Mouse (Mus musculus): ENCODE data around the gene Aacs.
A peak's percentile ranks its signal among the peaks of the same experiment; 100 is the strongest.
"Not testable (repeated sequence)": the region's sequence is repeated elsewhere in the genome, so short reads cannot be mapped to it uniquely, and the experiment has no call there.

The Aacs gene

GRCm38 (mm10) chr5:125465701-125466106 is 9.9 kb upstream of the Aacs start:
- DNase-seq (ENCODE audit: extremely low spot score) = peak; percentile 96

GRCm38 (mm10) chr5:125466483-125466882 is 9.1 kb upstream of the Aacs start:
- DNase-seq (ENCODE audit: extremely low spot score) = no peak

DNA sequence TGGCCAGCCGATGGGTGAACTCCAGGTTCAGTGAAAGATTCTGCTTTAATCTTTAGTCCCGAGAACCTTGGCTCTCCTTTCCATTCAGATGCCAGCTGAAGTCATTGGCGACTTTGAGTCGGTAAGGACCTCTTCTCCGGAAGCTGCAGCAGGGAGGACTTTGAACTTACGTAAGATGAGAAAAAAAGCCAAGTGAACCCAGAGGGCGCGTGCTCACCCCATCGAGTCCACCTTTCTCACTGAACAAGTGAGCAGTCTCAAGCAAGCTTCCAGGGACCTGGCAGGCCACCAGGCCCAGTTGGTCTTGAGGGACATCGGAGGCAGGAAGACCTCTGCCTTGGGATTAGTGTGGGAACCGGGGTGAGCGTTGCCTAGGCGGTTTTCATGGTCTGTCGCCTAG is 8.4 kb upstream of the Aacs start:
- DNase-seq (ENCODE audit: extremely low spot score) = no peak

- no peak for DNase-seq (ENCODE audit: extremely low spot score)
Observed at GRCm38 (mm10) chr5:125470713-125471112, 4.9 kb upstream of the Aacs start.

DNA sequence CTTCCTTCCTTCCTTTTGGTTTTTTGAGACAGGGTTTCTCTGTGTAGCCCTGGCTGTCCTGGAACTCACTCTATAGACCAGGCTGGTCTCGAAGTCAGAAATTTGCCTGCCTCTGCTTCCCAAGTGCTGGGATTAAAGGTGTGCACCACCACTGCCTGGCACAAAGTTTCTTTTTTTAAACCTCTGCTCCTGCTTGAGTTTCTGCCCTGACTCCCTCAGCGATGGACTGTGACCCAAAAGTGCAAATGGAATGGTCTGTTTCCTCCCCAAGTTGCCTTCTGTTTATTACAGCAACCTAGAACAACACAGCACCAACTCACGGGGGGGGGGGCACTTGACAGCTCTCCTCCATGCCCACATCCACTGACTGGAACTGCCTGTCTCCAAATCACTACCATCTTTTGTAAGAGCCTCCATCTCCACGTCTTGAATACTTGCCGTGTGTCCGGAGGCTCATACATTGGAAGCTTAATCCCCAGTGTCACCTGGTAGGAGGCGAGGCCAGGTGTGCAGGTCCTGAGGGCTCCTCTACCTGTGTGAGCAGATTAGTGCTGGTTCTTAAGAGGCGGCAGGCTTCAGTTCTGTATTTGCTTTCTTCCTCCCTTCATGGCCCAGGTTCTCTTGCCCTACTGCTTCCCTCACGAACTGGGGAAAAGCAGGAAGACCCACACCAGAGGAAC is 2.7 kb upstream of the Aacs start:
- no peak for DNase-seq (ENCODE audit: extremely low spot score)

DNA sequence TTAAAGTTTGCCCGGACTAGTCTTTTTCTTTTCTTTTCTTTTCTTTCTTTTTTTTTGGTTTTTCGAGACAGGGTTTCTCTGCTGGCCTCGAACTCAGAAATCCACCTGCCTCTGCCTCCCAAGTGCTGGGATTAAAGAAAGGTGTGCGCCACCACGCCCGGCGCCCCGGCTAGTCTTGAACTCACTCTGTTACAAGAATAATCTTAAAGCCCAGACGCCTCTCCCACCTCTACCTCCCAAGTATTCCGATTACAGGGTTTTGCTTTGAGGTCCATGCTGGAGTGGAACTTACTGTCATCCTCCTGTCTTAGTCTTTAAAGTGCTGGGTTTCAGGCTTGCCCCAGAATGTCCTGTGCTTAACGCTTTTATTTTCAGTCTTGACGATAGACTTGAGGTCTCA is 584 bp upstream of the Aacs start:
- DNase-seq (ENCODE audit: extremely low spot score) = no peak

DNA sequence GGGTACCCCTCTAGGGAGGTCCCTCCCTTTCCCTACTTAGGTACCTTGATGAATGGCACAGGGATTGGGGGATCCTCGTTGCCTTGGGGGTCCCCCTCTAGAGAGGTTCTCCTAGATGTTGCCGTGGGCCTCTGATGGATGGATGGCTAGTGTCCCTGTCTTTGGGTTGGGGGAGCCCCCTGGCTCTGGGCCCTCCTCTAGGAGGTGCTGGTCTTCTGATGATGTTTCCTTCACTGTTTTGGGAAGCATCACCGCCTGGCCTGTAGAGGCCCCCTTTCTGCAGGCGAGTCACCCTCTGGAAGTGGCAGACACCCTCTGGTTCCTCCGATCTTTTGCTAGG is 642 bp downstream of the Aacs start:
- DNase-seq (ENCODE audit: extremely low spot score) = no peak

GRCm38 (mm10) chr5:125476799-125477198 is 1.2 kb downstream of the Aacs start:
- no peak for DNase-seq (ENCODE audit: extremely low spot score)

GRCm38 (mm10) chr5:125477533-125477932 is 1.9 kb downstream of the Aacs start:
- DNase-seq (ENCODE audit: extremely low spot score) = no peak

- DNase-seq (ENCODE audit: extremely low spot score) = no peak
Observed at GRCm38 (mm10) chr5:125478037-125478436, 2.4 kb downstream of the Aacs start.

- DNase-seq (ENCODE audit: extremely low spot score) = no peak
Observed at GRCm38 (mm10) chr5:125479376-125479775, 3.8 kb downstream of the Aacs start.

- DNase-seq (ENCODE audit: extremely low spot score) = no peak
Observed at GRCm38 (mm10) chr5:125480434-125481231, 5.0 kb downstream of the Aacs start.

- no peak for DNase-seq (ENCODE audit: extremely low spot score)
Observed at GRCm38 (mm10) chr5:125482474-125482873, 6.9 kb downstream of the Aacs start.

DNA sequence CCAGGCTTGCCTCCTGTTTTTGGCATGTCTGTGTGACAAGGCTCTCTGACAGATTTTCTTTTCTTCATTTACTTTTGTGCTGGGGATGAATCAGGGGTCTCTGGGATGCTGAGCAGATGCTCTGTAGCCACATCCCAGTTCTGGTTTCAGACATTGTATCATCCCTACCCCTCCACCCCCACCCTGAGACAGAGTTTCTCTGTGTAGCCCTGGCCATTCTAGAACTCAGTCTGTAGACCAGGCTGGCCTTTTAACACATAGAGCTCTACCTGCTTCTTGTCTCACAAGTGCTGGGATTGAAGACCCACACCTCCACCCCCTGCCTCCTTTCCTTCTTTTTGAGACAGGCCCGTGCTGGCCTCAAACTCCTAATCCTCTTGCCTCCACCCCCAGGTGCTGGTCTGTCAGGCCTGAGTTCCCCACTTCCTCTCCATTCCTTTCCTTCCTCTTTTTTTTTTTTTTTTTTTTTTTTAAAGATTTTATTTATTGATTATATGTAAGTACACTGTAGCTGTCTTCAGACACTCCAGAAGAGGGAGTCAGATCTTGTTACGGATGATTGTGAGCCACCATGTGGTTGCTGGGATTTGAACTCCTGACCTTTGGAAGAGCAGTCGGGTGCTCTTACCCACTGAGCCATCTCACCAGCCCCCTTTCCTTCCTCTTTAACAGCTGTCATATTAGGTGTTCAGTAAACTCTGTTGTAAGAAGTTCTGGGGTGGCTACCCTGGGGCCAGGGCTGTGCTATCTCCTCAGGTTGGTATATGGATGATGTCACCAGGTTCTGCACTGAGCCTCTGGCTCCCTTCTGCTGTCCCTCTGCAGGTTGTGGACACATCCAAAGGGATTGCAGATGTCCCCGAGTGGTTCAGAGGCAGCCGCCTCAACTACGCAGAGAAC is 8.3 kb downstream of the Aacs start:
- DNase-seq (ENCODE audit: extremely low spot score) = no peak

- no peak for DNase-seq (ENCODE audit: extremely low spot score)
Observed at GRCm38 (mm10) chr5:125485031-125485778, 9.6 kb downstream of the Aacs start.

DNA sequence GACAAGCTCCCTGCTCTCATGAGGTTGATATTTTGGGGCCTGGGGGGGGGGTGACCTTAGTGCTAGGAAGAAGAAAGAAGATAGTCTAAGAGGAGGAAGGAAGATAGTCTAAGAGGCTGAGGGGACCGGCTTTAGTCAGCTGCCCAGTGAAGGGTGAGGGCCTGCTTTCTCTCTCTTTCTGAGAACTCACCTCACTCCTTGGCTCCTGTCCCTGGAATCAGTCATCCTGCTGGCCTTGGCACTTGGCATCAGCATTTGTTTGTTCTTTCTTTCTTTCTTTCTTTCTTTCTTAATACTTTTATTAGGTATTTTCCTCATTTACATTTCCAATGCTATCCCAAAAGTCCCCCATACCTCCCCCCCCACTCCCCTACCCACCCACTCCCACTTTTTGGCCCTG is 10.5 kb downstream of the Aacs start:
- DNase-seq (ENCODE audit: extremely low spot score) = no peak

- DNase-seq (ENCODE audit: extremely low spot score) = peak; percentile 26
Observed at GRCm38 (mm10) chr5:125487375-125488115, 11.9 kb downstream of the Aacs start.

GRCm38 (mm10) chr5:125488116-125488455 is 12.5 kb downstream of the Aacs start:
- no peak for DNase-seq (ENCODE audit: extremely low spot score)

GRCm38 (mm10) chr5:125488953-125489352 is 13.3 kb downstream of the Aacs start:
- not testable (repeated sequence) for DNase-seq (ENCODE audit: extremely low spot score)

DNA sequence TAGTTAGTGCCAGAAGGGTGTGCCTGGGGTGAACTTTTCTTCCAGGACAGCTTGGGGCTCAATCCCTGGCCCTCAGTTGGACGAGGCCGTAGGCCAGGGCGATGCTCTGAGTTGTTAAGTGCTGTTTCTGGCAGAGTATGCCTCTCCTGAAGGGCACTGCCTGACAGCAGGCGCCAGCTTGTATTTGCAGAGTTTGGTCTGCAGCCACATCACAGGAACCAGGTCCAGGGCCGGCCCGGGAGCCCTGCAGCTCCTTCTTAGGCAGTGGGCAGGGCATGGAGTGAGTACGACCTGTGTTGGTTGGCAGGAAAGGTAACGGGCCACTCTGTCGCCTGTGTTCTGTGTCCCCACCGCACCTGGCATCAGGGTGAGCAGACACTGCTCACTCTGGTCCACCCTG is 15.5 kb downstream of the Aacs start:
- no peak for DNase-seq (ENCODE audit: extremely low spot score)

Measured in embryo, embryonic 9.5 days (tissue).